Mouse (Mus musculus): ENCODE measurements around the gene Nmrk2. TPM values are rescaled to one million over a fixed set of nuclear protein-coding genes. Genes with fewer than 3 reads are reported as not detected.
A peak's percentile ranks its signal among the peaks of the same experiment; 100 is the strongest.
"Not testable (repeated sequence)": the region's sequence is repeated elsewhere in the genome, so short reads cannot be mapped to it uniquely, and the experiment has no call there.

The Nmrk2 gene
- polyA plus RNA-seq, 1 experiment from 2014 or later: not detected

DNA sequence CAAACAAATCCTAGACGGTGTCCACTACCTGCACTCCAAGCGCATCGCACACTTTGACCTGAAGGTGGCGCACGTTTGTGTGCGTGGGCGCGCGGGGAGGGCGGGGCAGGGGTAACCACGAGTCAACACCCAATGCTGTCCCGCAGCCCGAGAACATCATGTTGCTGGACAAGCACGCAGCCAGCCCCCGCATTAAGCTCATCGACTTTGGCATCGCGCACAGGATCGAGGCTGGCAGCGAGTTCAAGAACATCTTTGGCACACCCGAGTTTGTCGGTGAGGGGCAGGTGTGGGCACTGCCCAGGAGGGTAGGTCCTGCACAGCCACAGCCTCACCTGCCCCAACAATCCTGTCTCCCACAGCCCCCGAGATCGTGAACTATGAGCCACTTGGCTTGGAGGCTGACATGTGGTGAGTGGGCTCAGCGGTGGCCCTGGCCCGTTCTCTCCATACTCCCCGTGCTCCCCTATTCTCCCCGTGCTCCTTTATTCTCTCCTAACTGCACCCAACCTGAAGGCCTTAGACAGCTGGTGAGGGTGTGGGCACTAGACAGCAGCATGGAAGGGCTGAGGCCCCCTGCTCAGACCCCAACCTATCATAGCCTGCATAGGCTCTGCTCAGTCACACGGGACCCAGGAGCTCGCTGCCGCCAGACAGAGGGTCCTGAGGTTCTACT, 11.5 kb downstream of the Nmrk2 start:
- WGBS: 72% methylated on average over 31 of the region's 31 CpGs
- Histone ChIP-seq H3K4me2 (replicated peaks; ENCODE audit: low read depth, low read length) (no peak overlapping the region), H3K36me3 (ENCODE audit: insufficient read depth, low read length) (peaks cover 29% of the 10 kb centered on the region), H3K9ac (replicated peaks; ENCODE audit: low read length) (no peak overlapping the region), H3K27me3 (ENCODE audit: insufficient read depth, low read length) (peaks cover 16% of the 10 kb centered on the region), H3K4me1 (ENCODE audit: insufficient read depth, low read length) (peaks cover 31% of the 10 kb centered on the region), H3K4me3 (ENCODE audit: low read length) (no peak overlapping the region), H3K9me3 (ENCODE audit: low read length) (no peaks in the 10 kb centered on the region), H3K27ac (ENCODE audit: low read length) (no peak overlapping the region)
- ATAC-seq (ENCODE audit: low FRiP score, low TSS enrichment): no peak

DNA sequence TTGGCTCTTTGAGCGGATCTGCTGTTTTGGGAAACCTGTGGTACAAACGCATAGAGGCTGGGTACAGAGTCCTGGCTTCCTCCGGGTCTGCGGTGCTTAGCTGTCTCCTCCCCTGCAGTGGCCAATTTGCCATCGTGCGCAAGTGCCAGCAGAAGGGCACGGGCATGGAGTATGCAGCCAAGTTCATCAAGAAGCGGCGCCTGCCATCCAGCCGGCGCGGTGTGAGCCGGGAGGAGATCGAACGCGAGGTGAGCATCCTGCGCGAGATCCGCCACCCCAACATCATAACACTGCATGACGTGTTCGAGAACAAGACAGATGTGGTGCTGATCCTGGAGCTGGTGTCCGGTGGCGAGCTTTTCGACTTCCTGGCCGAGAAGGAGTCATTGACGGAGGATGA, 12.0 kb downstream of the Nmrk2 start:
- Histone ChIP-seq H3K36me3 (ENCODE audit: insufficient read depth, low read length) (peaks cover 33% of the 10 kb centered on the region), H3K4me3 (ENCODE audit: low read length) (no peak overlapping the region), H3K4me1 (ENCODE audit: insufficient read depth, low read length) (peaks cover 34% of the 10 kb centered on the region), H3K9ac (replicated peaks; ENCODE audit: low read length) (no peak overlapping the region), H3K27ac (ENCODE audit: low read length) (no peak overlapping the region), H3K9me3 (ENCODE audit: low read length) (no peaks in the 10 kb centered on the region), H3K27me3 (ENCODE audit: insufficient read depth, low read length) (peaks cover 11% of the 10 kb centered on the region), H3K4me2 (replicated peaks; ENCODE audit: low read depth, low read length) (no peak overlapping the region)
- WGBS: 81% methylated on average over 26 of the region's 26 CpGs
- ATAC-seq (ENCODE audit: low FRiP score, low TSS enrichment): no peak

DNA sequence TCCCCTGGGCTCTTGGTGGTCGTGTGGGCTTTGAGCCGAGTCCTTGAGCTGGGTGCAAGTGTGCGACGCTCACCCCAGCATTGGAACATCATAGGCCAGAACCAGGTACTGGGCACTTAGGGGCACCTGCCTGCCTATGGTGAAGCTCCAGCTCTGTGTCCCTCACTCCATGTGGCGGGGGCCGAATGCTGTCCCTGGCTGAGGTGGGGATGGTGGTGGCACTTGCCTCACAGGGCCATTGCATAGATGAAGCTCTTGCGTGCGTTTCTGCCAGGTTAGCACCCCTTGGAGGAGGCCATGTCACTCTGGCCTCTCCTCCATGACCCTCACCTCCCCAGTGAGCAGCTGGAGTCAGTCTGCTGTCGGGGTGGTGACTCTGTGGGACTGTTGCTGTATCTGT, 14.7 kb downstream of the Nmrk2 start:
- ATAC-seq (ENCODE audit: low FRiP score, low TSS enrichment): no peak
- H3K36me3 ChIP-seq (ENCODE audit: insufficient read depth, low read length): peaks cover 40% of the 10 kb centered on the region
- WGBS: 92% methylated on average over 9 of the region's 9 CpGs

DNA sequence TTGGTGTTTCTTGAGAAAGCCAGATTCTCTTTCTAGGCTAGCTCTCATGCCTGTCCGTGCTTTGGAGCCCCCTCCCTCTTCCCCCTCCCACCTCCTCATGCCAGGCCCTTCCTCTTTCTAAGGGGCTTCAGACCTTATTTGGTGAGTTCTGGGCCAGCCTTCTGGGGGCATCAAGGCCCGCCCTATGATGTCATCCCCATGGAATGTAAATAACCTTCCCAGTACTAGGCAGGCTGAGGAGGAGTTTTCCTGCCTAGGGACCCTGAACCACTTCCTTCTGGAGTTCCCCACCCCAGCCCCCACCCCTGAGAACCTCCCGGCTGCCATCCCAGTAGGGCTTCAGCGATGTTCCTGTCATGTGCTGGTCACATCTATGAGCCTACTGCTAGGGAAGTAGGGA, 17.1 kb downstream of the Nmrk2 start:
- ATAC-seq (ENCODE audit: low FRiP score, low TSS enrichment): no peak
- H3K27ac ChIP-seq (ENCODE audit: low read length): peak overlapping the region; percentile 71; the same call in 1 of the 2 replicates
- no peak overlapping the region for H3K4me3 ChIP-seq (ENCODE audit: low read length)
- H3K4me2 ChIP-seq (replicated peaks; ENCODE audit: low read depth, low read length): no peak overlapping the region
- no peaks in the 10 kb centered on the region for H3K9me3 ChIP-seq (ENCODE audit: low read length)
- H3K27me3 ChIP-seq (ENCODE audit: insufficient read depth, low read length): no peaks in the 10 kb centered on the region
- peaks cover 50% of the 10 kb centered on the region for H3K36me3 ChIP-seq (ENCODE audit: insufficient read depth, low read length)
- peaks cover 17% of the 10 kb centered on the region for H3K4me1 ChIP-seq (ENCODE audit: insufficient read depth, low read length)
- 0 out of 2 replicates have a peak overlapping the region, but pooled peaks have one; percentile 9 for H3K9ac ChIP-seq (replicated peaks; ENCODE audit: low read length)
- WGBS: 39% methylated on average over 4 of the region's 4 CpGs

More for the DNA sequence above, 14.7 kb downstream of the Nmrk2 start:
- H3K4me2 ChIP-seq (replicated peaks; ENCODE audit: low read depth, low read length): no peak overlapping the region
- H3K9me3 ChIP-seq (ENCODE audit: low read length): no peaks in the 10 kb centered on the region
- H3K27ac ChIP-seq (ENCODE audit: low read length): no peak overlapping the region
- H3K9ac ChIP-seq (replicated peaks; ENCODE audit: low read length): no peak overlapping the region
- peaks cover 29% of the 10 kb centered on the region for H3K4me1 ChIP-seq (ENCODE audit: insufficient read depth, low read length)
- no peaks in the 10 kb centered on the region for H3K27me3 ChIP-seq (ENCODE audit: insufficient read depth, low read length)
- no peak overlapping the region for H3K4me3 ChIP-seq (ENCODE audit: low read length)

DNA sequence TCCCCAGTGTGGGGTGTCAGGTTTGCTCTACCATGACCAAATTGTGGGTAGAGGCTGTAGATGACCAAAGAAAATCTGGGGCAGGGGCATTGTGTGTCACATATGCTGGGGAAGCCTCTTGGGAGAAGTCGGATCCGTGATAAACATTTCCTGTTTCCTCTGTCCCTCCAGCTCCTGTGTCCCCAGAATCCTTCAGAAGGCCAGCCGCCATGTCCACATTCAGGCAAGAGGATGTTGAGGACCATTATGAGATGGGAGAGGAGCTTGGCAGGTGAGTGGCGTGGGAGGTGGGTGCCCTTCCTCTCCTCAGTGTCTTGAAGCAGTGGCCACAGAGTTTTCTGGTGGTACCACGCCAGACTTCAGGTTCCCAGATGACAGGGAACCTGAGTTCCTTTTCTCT, 18.0 kb downstream of the Nmrk2 start, which contains the start of gene 4930442H23Rik:
4930442H23Rik (minus strand) TSS at position 45 of the 400 bp plus-strand sequence.
- Histone ChIP-seq H3K4me1 (ENCODE audit: insufficient read depth, low read length) (peaks cover 21% of the 10 kb centered on the region), H3K36me3 (ENCODE audit: insufficient read depth, low read length) (peaks cover 56% of the 10 kb centered on the region), H3K9ac (replicated peaks; ENCODE audit: low read length) (peak within 1 kb of the TSS; percentile 77), H3K27ac (ENCODE audit: low read length) (peak within 1 kb of the TSS; percentile 86), H3K4me3 (ENCODE audit: low read length) (peak within 1 kb of the TSS; percentile 71), H3K27me3 (ENCODE audit: insufficient read depth, low read length) (no peaks in the 10 kb centered on the region), H3K4me2 (replicated peaks; ENCODE audit: low read depth, low read length) (peak within 1 kb of the TSS; percentile 63), H3K9me3 (ENCODE audit: low read length) (no peaks in the 10 kb centered on the region)
- ATAC-seq (ENCODE audit: low FRiP score, low TSS enrichment): no peak
- 82% methylated on average over 5 of the region's 5 CpGs for WGBS

DNA sequence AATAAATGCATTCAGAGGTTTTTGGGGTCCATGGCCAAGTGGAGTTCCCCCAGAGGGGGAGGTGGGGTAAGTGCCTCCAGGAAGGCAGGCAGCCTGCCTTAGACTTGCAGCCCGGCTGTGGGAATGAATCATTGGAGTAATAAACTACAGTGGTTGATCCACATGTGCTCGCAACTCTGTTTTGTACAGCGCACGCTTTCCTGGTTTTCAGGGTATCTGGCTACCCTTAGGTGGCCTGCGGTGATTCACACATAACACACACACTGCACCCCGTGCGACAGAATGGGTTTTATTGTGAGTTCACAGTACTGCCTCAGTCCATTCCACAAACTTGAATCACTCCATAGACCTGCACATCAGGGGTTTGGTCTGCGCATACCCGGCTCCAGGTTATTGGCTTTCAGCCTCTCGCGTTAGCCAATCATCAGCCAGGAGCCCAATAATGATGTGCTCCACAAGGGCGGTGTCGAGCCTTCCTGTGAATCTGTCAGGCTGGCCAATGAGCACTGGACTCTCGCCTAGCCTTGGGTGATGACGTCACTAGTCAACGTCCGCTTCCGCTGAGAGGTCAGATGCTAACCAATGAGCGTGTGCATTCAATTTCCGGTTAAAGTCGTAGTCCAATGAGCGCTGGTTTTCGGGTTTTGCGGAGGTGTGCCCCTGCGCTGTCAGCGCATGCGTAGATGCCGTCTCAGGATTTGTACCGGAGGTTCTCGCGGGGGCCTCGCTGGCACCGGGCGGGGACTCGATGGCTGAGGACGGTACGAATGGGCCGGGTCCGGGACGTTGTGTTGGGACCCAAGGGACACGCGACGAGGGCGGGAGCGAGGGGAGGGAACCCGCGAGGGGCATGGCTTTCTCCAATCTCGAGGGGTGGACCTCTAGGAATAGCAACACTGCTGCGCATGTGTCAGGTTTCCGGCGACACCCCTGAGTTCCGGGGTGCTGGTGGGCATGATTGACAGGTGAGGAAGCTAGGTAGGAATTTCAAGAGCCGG, 19.2 kb downstream of the Nmrk2 start, which contains the start of gene Dapk3:
Dapk3 (plus strand) TSS at position 670 of the 998 bp plus-strand sequence.
- peak; percentile 95 for ATAC-seq (ENCODE audit: low FRiP score, low TSS enrichment)
- peak within 1 kb of the TSS; percentile 71 for H3K4me3 ChIP-seq (ENCODE audit: low read length)
- peak within 1 kb of the TSS; percentile 77 for H3K9ac ChIP-seq (replicated peaks; ENCODE audit: low read length)
- 5% methylated on average over 53 of the region's 53 CpGs for WGBS
- H3K9me3 ChIP-seq (ENCODE audit: low read length): no peaks in the 10 kb centered on the region
- H3K27me3 ChIP-seq (ENCODE audit: insufficient read depth, low read length): no peaks in the 10 kb centered on the region
- H3K36me3 ChIP-seq (ENCODE audit: insufficient read depth, low read length): peaks cover 66% of the 10 kb centered on the region
- peak within 1 kb of the TSS; percentile 63 for H3K4me2 ChIP-seq (replicated peaks; ENCODE audit: low read depth, low read length)
- peaks cover 33% of the 10 kb centered on the region for H3K4me1 ChIP-seq (ENCODE audit: insufficient read depth, low read length)
- peak within 1 kb of the TSS; percentile 86 for H3K27ac ChIP-seq (ENCODE audit: low read length)

DNA sequence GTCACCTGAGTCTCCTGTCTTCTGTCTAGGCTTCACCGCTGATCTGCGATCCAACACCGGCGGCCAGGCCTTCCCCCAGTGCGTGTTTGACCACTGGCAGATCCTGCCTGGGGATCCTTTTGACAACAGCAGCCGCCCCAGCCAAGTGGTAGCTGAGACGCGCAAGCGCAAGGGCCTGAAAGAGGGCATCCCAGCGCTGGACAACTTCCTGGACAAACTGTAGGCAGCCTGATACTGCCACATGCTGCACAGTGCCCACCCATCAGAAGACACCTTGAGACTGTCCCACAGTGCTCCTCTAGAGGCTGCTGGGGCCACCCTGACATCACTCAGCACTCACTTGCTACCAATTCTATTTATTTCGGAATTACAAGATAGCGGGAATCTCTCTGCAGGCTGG, 20.0 kb downstream of the Nmrk2 start:
- not testable (repeated sequence) for H3K4me3 ChIP-seq (ENCODE audit: low read length); H3K27ac ChIP-seq (ENCODE audit: low read length)
- 86% methylated on average over 12 of the region's 12 CpGs for WGBS

DNA sequence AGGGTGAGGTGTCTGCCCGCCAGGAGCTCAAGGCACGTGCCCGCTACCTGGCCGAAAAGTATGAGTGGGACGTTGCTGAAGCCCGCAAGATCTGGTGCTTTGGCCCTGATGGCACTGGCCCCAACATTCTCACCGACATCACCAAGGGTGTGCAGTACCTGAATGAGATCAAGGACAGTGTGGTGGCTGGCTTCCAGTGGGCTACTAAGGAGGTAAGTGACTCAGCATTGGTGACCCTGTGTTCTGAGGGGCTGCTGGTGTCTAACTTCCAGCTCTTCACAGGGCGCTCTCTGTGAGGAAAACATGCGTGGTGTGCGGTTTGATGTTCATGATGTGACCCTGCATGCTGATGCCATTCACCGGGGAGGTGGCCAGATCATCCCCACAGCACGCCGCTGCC, 20.9 kb downstream of the Nmrk2 start:
- WGBS: 92% methylated on average over 13 of the region's 13 CpGs
- Histone ChIP-seq H3K4me1 (ENCODE audit: insufficient read depth, low read length) (peaks cover 34% of the 10 kb centered on the region), H3K4me2 (replicated peaks; ENCODE audit: low read depth, low read length) (no peak overlapping the region), H3K36me3 (ENCODE audit: insufficient read depth, low read length) (peaks cover 62% of the 10 kb centered on the region), H3K9me3 (ENCODE audit: low read length) (no peaks in the 10 kb centered on the region), H3K9ac (replicated peaks; ENCODE audit: low read length) (no peak overlapping the region), H3K27me3 (ENCODE audit: insufficient read depth, low read length) (no peaks in the 10 kb centered on the region), H3K27ac (ENCODE audit: low read length) (no peak overlapping the region), H3K4me3 (ENCODE audit: low read length) (no peak overlapping the region)
- no peak for ATAC-seq (ENCODE audit: low FRiP score, low TSS enrichment)

More for the DNA sequence above, 20.0 kb downstream of the Nmrk2 start:
- not testable (repeated sequence) for H3K9ac ChIP-seq (replicated peaks; ENCODE audit: low read length); H3K9me3 ChIP-seq (ENCODE audit: low read length); ATAC-seq (ENCODE audit: low FRiP score, low TSS enrichment); H3K27me3 ChIP-seq (ENCODE audit: insufficient read depth, low read length); H3K4me2 ChIP-seq (replicated peaks; ENCODE audit: low read depth, low read length)
- H3K36me3 ChIP-seq (ENCODE audit: insufficient read depth, low read length): peaks cover 65% of the 10 kb centered on the region
- peaks cover 34% of the 10 kb centered on the region for H3K4me1 ChIP-seq (ENCODE audit: insufficient read depth, low read length)

DNA sequence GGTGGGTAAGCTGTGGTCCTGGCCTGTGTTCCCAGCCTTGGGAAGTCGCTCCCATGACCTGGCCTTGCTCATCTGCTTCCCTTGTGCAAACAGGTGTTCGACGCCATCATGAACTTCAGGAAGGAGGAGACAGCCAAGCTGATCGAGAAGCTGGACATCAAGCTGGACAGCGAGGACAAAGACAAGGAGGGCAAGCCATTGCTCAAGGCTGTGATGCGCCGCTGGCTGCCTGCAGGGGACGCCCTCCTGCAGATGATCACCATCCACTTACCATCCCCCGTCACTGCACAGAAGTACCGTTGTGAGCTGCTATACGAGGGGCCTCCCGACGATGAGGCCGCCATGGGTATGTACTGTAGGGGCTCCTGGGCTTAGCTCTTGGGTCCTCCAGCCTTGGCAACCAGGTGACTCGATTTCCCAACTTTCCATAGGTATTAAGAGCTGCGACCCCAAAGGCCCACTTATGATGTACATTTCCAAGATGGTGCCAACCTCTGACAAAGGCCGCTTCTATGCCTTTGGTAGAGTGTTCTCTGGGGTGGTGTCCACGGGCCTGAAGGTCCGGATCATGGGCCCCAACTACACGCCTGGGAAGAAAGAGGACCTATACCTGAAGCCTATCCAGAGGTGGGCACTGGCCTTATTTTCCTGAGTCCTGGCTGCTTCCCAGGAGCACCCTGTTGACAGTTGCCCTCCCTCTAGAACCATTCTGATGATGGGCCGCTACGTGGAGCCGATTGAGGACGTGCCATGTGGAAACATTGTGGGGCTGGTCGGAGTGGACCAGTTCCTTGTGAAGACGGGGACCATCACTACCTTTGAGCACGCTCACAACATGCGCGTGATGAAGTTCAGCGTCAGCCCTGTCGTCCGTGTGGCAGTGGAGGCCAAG, 22.2 kb downstream of the Nmrk2 start:
- Histone ChIP-seq H3K27me3 (ENCODE audit: insufficient read depth, low read length) (no peaks in the 10 kb centered on the region), H3K36me3 (ENCODE audit: insufficient read depth, low read length) (peaks cover 56% of the 10 kb centered on the region), H3K9ac (replicated peaks; ENCODE audit: low read length) (no peak overlapping the region), H3K4me2 (replicated peaks; ENCODE audit: low read depth, low read length) (no peak overlapping the region), H3K9me3 (ENCODE audit: low read length) (no peaks in the 10 kb centered on the region), H3K27ac (ENCODE audit: low read length) (no peak overlapping the region), H3K4me1 (ENCODE audit: insufficient read depth, low read length) (peaks cover 40% of the 10 kb centered on the region), H3K4me3 (ENCODE audit: low read length) (no peak overlapping the region)
- WGBS: 90% methylated on average over 32 of the region's 32 CpGs
- no peak for ATAC-seq (ENCODE audit: low FRiP score, low TSS enrichment)
